Mouse (Mus musculus) liver, embryonic 15.5 days (tissue): ENCODE results near the gene Slc4a5. TPM values are rescaled to one million over a fixed set of nuclear protein-coding genes. Genes with fewer than 3 reads are reported as not detected.
A peak's percentile ranks its signal among the peaks of the same experiment; 100 is the strongest.

ENCODE experiments used
- ATAC-seq: fragments of 200-750 bp; cut with Nextera tagmentation; 2 replicates; pipeline ENCODE4 v1.8.0; 2017; ENCODE audit warnings: moderate number of reproducible peaks, mild to moderate bottlenecking, moderate library complexity; ENCODE audit not compliant: insufficient read depth
- H3K27ac ChIP-seq: fragments of 300-500 bp; sonication (generic); replicated peaks from 2 replicates; pipeline ENCODE4 v1.5.1; 2015; ENCODE audit warnings: mild to moderate bottlenecking, inconsistent platforms
- H3K27me3 ChIP-seq: fragments of 300-500 bp; sonication (generic); 2 replicates; pipeline ENCODE4 v1.6.1; 2015; ENCODE audit warnings: mild to moderate bottlenecking, inconsistent platforms
- H3K36me3 ChIP-seq: fragments of 300-500 bp; sonication (generic); replicated peaks from 2 replicates; pipeline ENCODE4 v1.6.1; 2015; ENCODE audit warnings: moderate library complexity, mild to moderate bottlenecking, inconsistent platforms
- H3K4me1 ChIP-seq: fragments of 300-500 bp; sonication (generic); replicated peaks from 2 replicates; pipeline ENCODE4 v1.6.1; 2015; ENCODE audit warnings: inconsistent platforms
- H3K4me2 ChIP-seq: fragments of 300-500 bp; sonication (generic); 2 replicates; pipeline ENCODE4 v1.6.1; 2015; ENCODE audit warnings: moderate library complexity, mild to moderate bottlenecking, inconsistent platforms
- H3K4me3 ChIP-seq: fragments of 300-500 bp; sonication (generic); replicated peaks from 2 replicates; pipeline ENCODE4 v1.5.1; 2015; ENCODE audit warnings: mild to moderate bottlenecking, inconsistent platforms
- H3K9ac ChIP-seq: fragments of 300-500 bp; sonication (generic); 2 replicates; pipeline ENCODE4 v1.6.1; 2015; ENCODE audit warnings: moderate library complexity, mild to moderate bottlenecking, inconsistent platforms
- H3K9me3 ChIP-seq: fragments of 300-500 bp; sonication (generic); replicated peaks from 2 replicates; pipeline ENCODE4 v1.6.1; 2016; ENCODE audit warnings: inconsistent platforms
- WGBS: fragments of 180-500 bp; shearing (Covaris S2); methylation state at CpG from one replicate; pipeline ENCODE4 v1.1.7; 2015; ENCODE audit warnings: mixed read lengths; ENCODE audit not compliant: insufficient replicate concordance; 5-methylcytosine and 5-hydroxymethylcytosine counted together
- polyA plus RNA-seq: library from polyadenylated mRNA; unstranded; fragments of >200 nt; fragmentation: Nextera tagmentation; extraction: Ambion mirVana; gene quantifications from 2 replicates; pipeline ENCODE4 v1.2.1, GENCODE M21; 2015

Gene Slc4a5
- 1.1 TPM in 2 replicates for polyA plus RNA-seq

DNA sequence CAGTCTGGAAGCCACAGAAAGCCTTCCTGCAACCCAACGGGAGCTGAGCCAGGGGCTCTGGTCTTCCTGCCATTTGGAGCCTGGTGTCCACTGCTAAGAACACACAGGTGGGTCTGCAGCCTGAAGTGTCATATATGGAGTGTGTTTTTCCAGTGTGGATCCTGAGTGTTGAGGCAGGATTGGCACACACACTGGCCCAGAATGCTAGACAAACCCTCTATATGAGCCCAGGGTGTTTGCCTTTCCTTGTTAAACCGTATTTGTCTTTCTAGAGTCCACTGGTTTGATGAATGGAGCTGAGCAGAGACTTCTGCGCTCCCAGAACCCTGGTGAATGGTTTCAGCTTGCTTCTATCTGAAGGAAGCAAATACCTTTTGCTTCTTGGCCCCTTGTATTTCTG lies at the start of gene Slc4a5:
Gene Slc4a5, plus strand, starts transcription at position 15 of the 400 bp plus-strand sequence.
- no peak within 1 kb of the TSS for H3K4me3 ChIP-seq
- no peak within 1 kb of the TSS for H3K9ac ChIP-seq
- H3K27ac ChIP-seq = no peak within 1 kb of the TSS
- peaks cover 10% of the 10 kb centered on the region for H3K27me3 ChIP-seq
- no peaks in the 10 kb centered on the region for H3K4me1 ChIP-seq
- no peak for ATAC-seq
- no peak within 1 kb of the TSS for H3K4me2 ChIP-seq
- 50% methylated on average over 3 of the region's 3 CpGs for WGBS
- H3K9me3 ChIP-seq = no peaks in the 10 kb centered on the region
- H3K36me3 ChIP-seq = no peaks in the 10 kb centered on the region

GRCm38 (mm10) chr6:83169872-83170271 lies 49.8 kb upstream of the Slc4a5 start:
- Histone ChIP-seq H3K27ac (no peak overlapping the region), H3K27me3 (no peaks in the 10 kb centered on the region), H3K36me3 (no peaks in the 10 kb centered on the region), H3K9me3 (no peaks in the 10 kb centered on the region), H3K4me1 (peaks cover 16% of the 10 kb centered on the region), H3K9ac (no peak overlapping the region), H3K4me3 (no peak overlapping the region), H3K4me2 (no peak overlapping the region)
- no peak for ATAC-seq
- 71% methylated on average over 5 of the region's 5 CpGs for WGBS

GRCm38 (mm10) chr6:83171063-83171462 lies 48.6 kb upstream of the Slc4a5 start:
- Histone ChIP-seq H3K4me3 (no peak overlapping the region), H3K9ac (no peak overlapping the region)
- WGBS = 76% methylated on average over 5 of the region's 5 CpGs

GRCm38 (mm10) chr6:83172240-83172920 lies 47.2 kb upstream of the Slc4a5 start:
- Histone ChIP-seq H3K36me3 (no peaks in the 10 kb centered on the region), H3K4me1 (peaks cover 5% of the 10 kb centered on the region), H3K27me3 (no peaks in the 10 kb centered on the region), H3K9me3 (no peaks in the 10 kb centered on the region), H3K27ac (no peak overlapping the region), H3K9ac (no peak overlapping the region), H3K4me2 (no peak overlapping the region), H3K4me3 (no peak overlapping the region)
- ATAC-seq = no peak
- WGBS = 65% methylated on average over 9 of the region's 9 CpGs

More at GRCm38 (mm10) chr6:83171063-83171462, 48.6 kb upstream of the Slc4a5 start:
- Histone ChIP-seq H3K9me3 (no peaks in the 10 kb centered on the region), H3K36me3 (no peaks in the 10 kb centered on the region), H3K4me1 (peaks cover 11% of the 10 kb centered on the region), H3K4me2 (no peak overlapping the region), H3K27ac (no peak overlapping the region), H3K27me3 (no peaks in the 10 kb centered on the region)
- no peak for ATAC-seq

DNA sequence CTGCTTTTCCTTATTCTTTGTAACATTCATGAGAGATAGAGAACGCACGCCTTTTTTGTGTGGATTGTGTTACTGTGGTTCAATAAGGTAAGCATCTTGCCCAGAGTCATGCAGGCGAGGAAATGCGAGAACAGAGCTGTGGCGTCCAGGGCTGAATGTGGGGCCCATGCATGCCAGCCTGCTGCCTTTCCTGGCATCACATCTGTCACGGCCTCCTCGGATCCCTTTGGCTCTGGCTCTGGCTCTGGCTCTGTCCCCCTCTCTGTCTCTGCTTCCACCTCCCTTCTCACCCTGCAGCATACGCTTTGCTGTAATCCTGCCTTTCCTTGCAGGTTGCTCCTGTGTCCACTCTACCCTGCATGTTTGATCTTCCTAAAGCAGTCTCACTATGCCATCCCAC lies 43.6 kb upstream of the Slc4a5 start:
- Histone ChIP-seq H3K27ac (no peak overlapping the region), H3K4me3 (no peak overlapping the region), H3K9me3 (no peaks in the 10 kb centered on the region), H3K9ac (no peak overlapping the region), H3K4me2 (no peak overlapping the region), H3K4me1 (peaks cover 7% of the 10 kb centered on the region; the same call in 1 of the 2 replicates), H3K27me3 (no peaks in the 10 kb centered on the region), H3K36me3 (no peaks in the 10 kb centered on the region)
- WGBS = 83% methylated on average over 8 of the region's 8 CpGs
- no peak for ATAC-seq

GRCm38 (mm10) chr6:83179390-83180117 lies 40.1 kb upstream of the Slc4a5 start:
- peaks cover 7% of the 10 kb centered on the region; the same call in 1 of the 2 replicates for H3K4me1 ChIP-seq
- H3K4me3 ChIP-seq = no peak overlapping the region
- H3K27me3 ChIP-seq = no peaks in the 10 kb centered on the region
- H3K9ac ChIP-seq = no peak overlapping the region
- WGBS = 50% methylated on average over 12 of the region's 12 CpGs
- no peak overlapping the region for H3K27ac ChIP-seq
- peaks cover 24% of the 10 kb centered on the region for H3K36me3 ChIP-seq
- H3K4me2 ChIP-seq = no peak overlapping the region
- 0 out of 2 replicates have a peak, but pooled peaks have one; percentile 25 for ATAC-seq
- no peaks in the 10 kb centered on the region for H3K9me3 ChIP-seq

DNA sequence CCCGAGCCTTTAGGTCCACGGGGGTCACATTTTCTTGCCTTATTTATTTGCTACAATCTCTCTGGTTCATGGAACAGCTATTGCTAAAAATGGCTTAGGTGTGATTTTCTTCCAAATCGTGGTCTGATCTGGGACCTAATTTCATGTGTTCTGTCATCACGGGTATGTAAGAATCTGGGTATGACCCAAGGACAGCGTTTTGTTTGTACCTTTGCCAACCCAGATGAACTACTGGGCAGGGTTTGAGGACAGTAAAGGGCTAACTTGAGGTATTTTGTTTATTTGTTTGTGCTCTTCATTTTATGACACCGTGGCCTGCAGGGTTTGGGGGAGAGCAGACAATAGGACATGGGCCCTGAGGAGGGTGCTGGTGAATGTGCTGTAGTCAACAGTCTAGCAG lies 39.0 kb upstream of the Slc4a5 start:
- Histone ChIP-seq H3K27ac (no peak overlapping the region), H3K27me3 (no peaks in the 10 kb centered on the region), H3K9ac (no peak overlapping the region), H3K36me3 (peaks cover 31% of the 10 kb centered on the region), H3K4me3 (no peak overlapping the region), H3K9me3 (no peaks in the 10 kb centered on the region), H3K4me2 (no peak overlapping the region), H3K4me1 (peaks cover 8% of the 10 kb centered on the region; the same call in 1 of the 2 replicates)
- WGBS = 65% methylated on average over 6 of the region's 6 CpGs
- ATAC-seq = no peak

DNA sequence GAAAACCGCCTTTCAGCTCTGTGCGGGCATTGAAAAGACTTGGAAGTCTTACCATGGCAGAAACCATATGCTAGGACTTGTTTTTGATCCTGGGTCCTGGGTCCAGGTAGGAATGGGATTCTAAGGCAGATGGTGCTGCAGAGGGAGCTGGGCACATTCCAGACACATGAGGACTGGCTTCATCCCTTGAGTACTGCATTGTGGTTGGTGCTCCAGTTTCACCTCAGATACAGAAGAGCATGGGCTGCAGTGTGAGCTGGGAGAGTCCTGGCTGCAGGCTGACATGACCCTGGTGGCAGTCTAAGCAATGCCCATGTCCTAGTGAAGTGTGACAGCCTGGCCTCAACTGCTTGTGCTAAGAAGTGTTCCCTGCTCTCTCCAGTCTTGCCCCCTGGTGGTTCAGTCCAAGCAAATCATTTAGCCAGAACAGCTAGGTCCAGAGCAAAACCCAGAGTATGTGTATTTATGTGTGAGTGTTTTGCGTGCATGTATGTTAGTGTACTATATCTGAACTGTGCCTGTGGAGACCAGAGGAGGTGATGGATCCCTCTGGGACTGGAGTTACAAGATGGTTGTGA lies 34.7 kb upstream of the Slc4a5 start:
- Histone ChIP-seq H3K9me3 (no peaks in the 10 kb centered on the region), H3K27ac (no peak overlapping the region), H3K27me3 (no peaks in the 10 kb centered on the region), H3K4me1 (peaks cover 12% of the 10 kb centered on the region), H3K36me3 (peaks cover 41% of the 10 kb centered on the region), H3K4me2 (no peak overlapping the region), H3K4me3 (no peak overlapping the region), H3K9ac (no peak overlapping the region)
- no peak for ATAC-seq
- WGBS = 82% methylated on average over 3 of the region's 3 CpGs

DNA sequence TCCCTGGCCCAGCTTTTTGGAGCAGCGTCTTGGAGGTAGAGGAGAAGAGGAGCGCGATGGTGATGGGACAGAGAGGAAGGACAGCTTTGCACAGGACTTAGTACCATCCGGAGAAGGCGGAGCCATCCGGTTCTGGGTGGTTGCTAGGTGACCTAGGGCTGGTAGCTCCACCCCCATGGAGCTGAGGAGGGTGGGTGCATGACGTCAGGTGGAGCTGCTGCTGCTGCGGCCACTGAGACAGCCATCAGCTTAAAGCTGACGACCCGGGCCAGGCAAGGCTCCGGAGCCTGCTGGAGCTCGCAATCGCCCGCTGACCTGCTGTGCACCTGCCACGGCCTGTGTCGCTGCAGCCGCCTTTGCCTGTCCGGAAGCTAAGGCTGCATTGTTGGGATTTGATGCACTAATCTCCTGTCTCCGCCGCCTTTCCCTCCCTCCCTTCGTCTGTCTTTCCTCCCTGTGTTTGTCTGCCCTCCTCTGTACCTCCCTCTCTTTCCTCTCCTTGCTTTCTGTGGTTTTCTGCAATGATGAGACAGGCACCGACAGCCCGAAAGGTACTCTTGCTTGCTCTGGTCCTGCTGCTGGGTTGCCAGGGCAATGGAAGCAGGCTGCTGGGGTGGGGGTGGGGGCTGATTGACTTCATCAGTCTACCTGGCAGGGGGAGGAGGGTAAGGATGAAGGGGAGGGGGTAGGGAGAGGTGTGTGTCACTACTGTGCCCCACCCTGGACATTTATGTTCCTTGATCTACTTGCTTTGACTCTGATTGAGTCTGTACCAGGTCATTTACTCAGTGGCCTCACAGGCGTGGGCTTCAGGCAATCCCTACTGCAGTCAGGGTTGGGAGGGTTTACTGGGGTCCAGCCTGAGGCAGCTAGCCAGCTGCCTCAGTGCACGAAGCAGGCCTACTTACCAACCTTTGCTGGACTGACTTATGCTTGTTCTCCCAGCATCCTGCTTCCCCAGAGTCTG lies 33.5 kb upstream of the Slc4a5 start:
- peaks cover 54% of the 10 kb centered on the region for H3K36me3 ChIP-seq
- no peak overlapping the region for H3K4me2 ChIP-seq
- no peak overlapping the region for H3K27ac ChIP-seq
- no peaks in the 10 kb centered on the region for H3K9me3 ChIP-seq
- no peak overlapping the region for H3K4me3 ChIP-seq
- H3K27me3 ChIP-seq = no peaks in the 10 kb centered on the region
- WGBS = 20% methylated on average over 25 of the region's 25 CpGs
- H3K9ac ChIP-seq = no peak overlapping the region
- ATAC-seq = peak; percentile 38; the same call in 1 of the 2 replicates
- peaks cover 12% of the 10 kb centered on the region for H3K4me1 ChIP-seq

GRCm38 (mm10) chr6:83186946-83187345 lies 32.7 kb upstream of the Slc4a5 start:
- no peak overlapping the region for H3K4me3 ChIP-seq
- 53% methylated on average over 2 of the region's 2 CpGs for WGBS
- no peak overlapping the region for H3K27ac ChIP-seq
- H3K4me1 ChIP-seq = peaks cover 12% of the 10 kb centered on the region
- no peak for ATAC-seq
- no peak overlapping the region for H3K4me2 ChIP-seq
- no peak overlapping the region for H3K9ac ChIP-seq
- no peaks in the 10 kb centered on the region for H3K9me3 ChIP-seq
- no peaks in the 10 kb centered on the region for H3K27me3 ChIP-seq
- H3K36me3 ChIP-seq = peaks cover 61% of the 10 kb centered on the region
